Mouse (Mus musculus): ENCODE measurements around the gene Calm3. TPM values are rescaled to one million over a fixed set of nuclear protein-coding genes. Genes with fewer than 3 reads are reported as not detected.

The Calm3 gene
- polyA plus RNA-seq, 1 experiment from 2014 or later, result 391 TPM

GRCm38 (mm10) chr7:16948923-16949458 lies 25.1 kb upstream of the Calm3 start:
- 49% methylated on average over 8 of the region's 8 CpGs for WGBS
- no peaks in the 10 kb centered on the region for H3K27me3 ChIP-seq
- peaks cover 74% of the 10 kb centered on the region for H3K4me1 ChIP-seq (replicated peaks)
- peak overlapping the region; percentile 90 for H3K4me2 ChIP-seq
- H3K36me3 ChIP-seq, result no peaks in the 10 kb centered on the region
- peak overlapping the region; percentile 95 for H3K27ac ChIP-seq (replicated peaks)
- ATAC-seq (ENCODE audit: low FRiP score, low read depth), result no peak
- H3K4me3 ChIP-seq, result peak overlapping the region; percentile 76
- no peaks in the 10 kb centered on the region for H3K9me3 ChIP-seq
- H3K9ac ChIP-seq, result no peak overlapping the region

GRCm38 (mm10) chr7:16947959-16948361 lies 24.0 kb upstream of the Calm3 start:
- Histone ChIP-seq H3K36me3 (no peaks in the 10 kb centered on the region), H3K27ac (replicated peaks) (peak overlapping the region; percentile 95), H3K4me1 (replicated peaks) (peaks cover 84% of the 10 kb centered on the region), H3K27me3 (no peaks in the 10 kb centered on the region), H3K4me2 (peak overlapping the region; percentile 90), H3K4me3 (peak overlapping the region; percentile 76), H3K9me3 (no peaks in the 10 kb centered on the region), H3K9ac (peak overlapping the region; percentile 93)
- ATAC-seq (ENCODE audit: low FRiP score, low read depth), result no peak
- 1% methylated on average over 4 of the region's 4 CpGs for WGBS

DNA sequence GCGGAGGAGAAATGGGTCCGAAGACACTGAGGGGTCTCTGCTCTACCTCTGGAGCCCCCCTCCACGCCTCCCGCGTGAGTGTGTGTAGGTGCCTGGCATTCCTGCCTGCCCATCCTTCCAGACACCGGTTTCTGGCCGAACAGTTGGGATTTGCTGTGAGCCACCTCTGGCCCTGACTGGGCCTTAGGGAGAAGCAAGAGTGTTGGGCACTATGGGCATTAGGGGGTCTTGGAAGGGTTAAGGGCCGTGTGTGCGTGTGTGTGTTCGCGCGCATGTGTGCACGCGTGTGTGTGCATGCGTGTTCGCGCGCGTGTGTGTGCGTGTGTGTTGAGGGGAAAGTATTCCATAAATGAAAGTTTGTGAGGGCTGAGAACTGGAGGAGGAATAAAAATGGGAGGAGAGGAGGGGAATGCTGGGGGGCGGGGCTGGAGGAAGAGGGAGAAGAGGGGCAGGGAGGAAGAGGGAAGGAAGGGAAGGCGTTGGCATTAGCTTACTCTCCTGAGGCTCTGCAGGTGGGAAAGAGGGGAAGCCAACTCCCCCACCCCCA lies 23.5 kb upstream of the Calm3 start:
- H3K27me3 ChIP-seq, result no peaks in the 10 kb centered on the region
- peak overlapping the region; percentile 93 for H3K9ac ChIP-seq
- 10% methylated on average over 21 of the region's 22 CpGs for WGBS
- peak overlapping the region; percentile 95 for H3K27ac ChIP-seq (replicated peaks)
- peak overlapping the region; percentile 76 for H3K4me3 ChIP-seq
- ATAC-seq (ENCODE audit: low FRiP score, low read depth), result no peak
- peak overlapping the region; percentile 90 for H3K4me2 ChIP-seq
- no peaks in the 10 kb centered on the region for H3K9me3 ChIP-seq
- H3K4me1 ChIP-seq (replicated peaks), result peaks cover 86% of the 10 kb centered on the region
- no peaks in the 10 kb centered on the region for H3K36me3 ChIP-seq

DNA sequence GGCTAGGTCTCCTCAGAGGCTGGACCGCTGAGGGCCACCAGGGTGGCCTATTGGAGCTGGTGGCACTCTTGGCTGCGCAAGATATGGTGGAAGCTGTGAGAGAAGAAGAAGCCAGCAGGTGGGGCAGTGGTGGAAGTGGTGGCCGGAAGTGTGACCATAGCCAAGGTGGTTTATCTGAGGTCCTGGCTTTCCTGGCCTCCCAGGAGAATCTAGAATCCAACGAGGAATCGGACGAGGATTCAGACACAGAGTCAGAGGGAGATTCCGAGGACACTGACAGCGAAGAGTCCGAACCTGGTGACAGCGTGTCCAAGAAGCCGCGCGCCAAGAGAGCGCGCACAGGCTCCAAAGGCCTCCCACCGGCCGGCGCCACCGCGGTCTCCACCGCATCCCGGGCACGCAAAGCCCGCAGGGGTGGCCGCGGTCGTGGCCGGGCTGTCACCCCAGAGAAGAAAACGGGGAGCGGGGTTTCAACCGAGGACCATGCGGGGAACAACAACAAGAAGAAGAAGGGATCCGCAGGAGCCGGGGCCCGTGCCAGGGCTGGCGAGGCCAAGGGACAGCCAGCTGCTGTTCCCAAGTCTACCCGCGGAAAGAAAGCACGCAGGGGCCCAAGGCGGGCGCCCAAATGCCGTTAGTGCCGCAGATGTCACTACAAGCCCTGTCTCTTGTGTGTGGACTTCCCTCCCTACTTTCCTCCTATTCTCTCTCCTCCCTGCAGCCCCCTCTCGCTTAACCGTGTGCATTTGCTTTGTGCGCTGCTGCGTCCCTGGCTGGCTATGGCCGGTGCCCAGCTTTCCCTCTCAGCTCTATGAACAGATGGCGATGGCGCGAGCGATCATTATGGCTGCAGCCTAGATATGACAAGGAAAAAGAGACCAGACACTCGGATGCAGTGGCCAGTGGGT lies 22.8 kb upstream of the Calm3 start:
- Histone ChIP-seq H3K27me3 (no peaks in the 10 kb centered on the region), H3K9ac (peak overlapping the region; percentile 93), H3K4me3 (peak overlapping the region; percentile 76), H3K9me3 (no peaks in the 10 kb centered on the region), H3K36me3 (no peaks in the 10 kb centered on the region), H3K27ac (replicated peaks) (peak overlapping the region; percentile 95), H3K4me2 (peak overlapping the region; percentile 90), H3K4me1 (replicated peaks) (peaks cover 83% of the 10 kb centered on the region)
- WGBS, result 2% methylated on average over 53 of the region's 53 CpGs
- no peak for ATAC-seq (ENCODE audit: low FRiP score, low read depth)

DNA sequence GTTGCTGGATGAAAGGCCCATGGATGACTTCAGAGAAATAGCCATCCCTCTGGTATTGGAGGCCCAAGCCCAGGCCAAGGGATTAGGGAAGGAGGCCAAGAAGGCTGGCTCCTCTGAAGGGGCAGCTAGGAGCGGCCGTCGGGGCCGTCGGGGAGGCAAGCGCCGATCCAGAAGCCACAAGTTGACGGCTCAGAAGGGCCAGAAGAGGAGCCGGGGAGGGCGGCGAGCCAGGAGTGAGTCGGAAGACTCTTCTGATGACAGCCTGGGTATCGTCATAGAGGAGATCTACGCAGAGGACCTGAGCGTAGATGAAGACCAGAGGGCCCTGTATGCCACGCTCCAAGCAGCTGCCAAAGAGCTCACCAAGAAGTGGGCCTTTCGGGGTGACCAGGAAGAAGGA lies 21.5 kb upstream of the Calm3 start:
- Histone ChIP-seq H3K4me1 (replicated peaks) (peaks cover 78% of the 10 kb centered on the region), H3K9ac (peak overlapping the region; percentile 93), H3K36me3 (no peaks in the 10 kb centered on the region), H3K27ac (replicated peaks) (peak overlapping the region; percentile 95), H3K4me2 (peak overlapping the region; percentile 90), H3K27me3 (no peaks in the 10 kb centered on the region), H3K4me3 (peak overlapping the region; percentile 76), H3K9me3 (no peaks in the 10 kb centered on the region)
- ATAC-seq (ENCODE audit: low FRiP score, low read depth), result no peak
- WGBS, result 6% methylated on average over 17 of the region's 17 CpGs

DNA sequence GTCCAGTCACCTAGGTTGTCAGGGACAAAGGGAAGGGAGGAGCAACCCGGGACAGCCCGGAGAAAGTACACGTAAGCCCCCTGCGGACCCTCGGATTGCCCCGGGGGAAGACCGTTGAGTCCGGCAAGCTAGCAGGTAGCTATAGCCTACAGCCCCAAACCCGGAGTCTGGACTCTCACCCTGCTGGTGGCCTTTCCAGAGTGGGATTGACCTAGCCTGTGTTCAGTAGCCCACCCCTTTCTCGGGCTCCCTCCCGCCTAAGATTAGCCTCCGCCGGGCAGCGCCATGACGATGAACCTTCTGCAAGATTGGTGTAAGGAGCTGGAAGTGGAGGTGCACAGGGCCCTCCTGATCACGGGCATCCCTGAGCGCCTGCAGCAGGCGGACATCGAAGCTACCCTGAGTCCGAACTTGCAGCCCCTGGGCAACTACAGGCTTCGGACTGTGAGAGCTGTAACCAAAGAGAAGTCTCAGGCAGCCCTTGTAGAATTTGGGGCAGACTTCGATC lies 20.9 kb upstream of the Calm3 start:
- peak overlapping the region; percentile 76 for H3K4me3 ChIP-seq
- peak overlapping the region; percentile 90 for H3K4me2 ChIP-seq
- H3K4me1 ChIP-seq (replicated peaks), result peaks cover 78% of the 10 kb centered on the region
- peak overlapping the region; percentile 93 for H3K9ac ChIP-seq
- H3K36me3 ChIP-seq, result no peaks in the 10 kb centered on the region
- 1% methylated on average over 22 of the region's 22 CpGs for WGBS
- H3K9me3 ChIP-seq, result no peaks in the 10 kb centered on the region
- no peak for ATAC-seq (ENCODE audit: low FRiP score, low read depth)
- no peaks in the 10 kb centered on the region for H3K27me3 ChIP-seq
- H3K27ac ChIP-seq (replicated peaks), result peak overlapping the region; percentile 95

DNA sequence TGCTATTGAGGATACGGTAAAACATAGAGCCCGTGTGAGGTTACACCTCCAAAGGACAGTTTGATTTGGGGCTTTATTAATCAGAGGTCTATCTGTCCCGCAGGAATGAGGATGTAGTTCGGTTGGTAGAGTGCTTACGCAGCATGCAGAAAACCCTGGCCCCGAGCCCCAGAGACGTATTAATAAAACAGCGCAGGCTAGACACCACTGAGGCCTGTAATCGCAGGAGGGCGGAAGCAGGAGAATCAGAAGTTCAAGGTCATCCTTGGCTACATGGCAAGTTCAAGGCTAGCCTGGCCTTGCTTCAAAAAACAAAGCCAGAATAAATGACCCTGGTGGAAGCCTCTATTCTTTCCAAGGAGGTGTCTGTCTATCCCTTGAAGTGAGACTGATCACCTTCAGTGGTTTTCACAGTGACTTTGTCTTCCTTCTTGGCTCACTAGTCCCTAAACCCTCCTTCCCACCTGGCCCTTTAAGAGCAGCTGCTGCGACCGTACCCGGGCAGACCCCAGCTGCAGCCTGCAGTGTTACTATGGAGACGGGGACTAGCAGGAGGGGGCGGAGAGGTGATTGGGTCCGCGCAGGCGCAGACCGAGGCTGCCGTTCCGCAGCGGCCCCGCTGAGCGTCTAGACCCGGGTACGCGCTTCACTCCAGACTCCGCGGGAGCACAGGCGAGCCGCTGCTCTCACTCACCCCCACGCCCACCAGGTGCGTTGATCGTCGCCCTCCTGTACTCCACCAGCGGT lies 20.3 kb upstream of the Calm3 start, which contains the start of gene Pnmal2:
Gene Pnmal2, plus strand, starts transcription at position 622 of the 747 bp plus-strand sequence.
- peak; percentile 88 for ATAC-seq (ENCODE audit: low FRiP score, low read depth)
- H3K4me1 ChIP-seq (replicated peaks), result peaks cover 78% of the 10 kb centered on the region
- peak within 1 kb of the TSS; percentile 90 for H3K4me2 ChIP-seq
- H3K9me3 ChIP-seq, result no peaks in the 10 kb centered on the region
- no peaks in the 10 kb centered on the region for H3K27me3 ChIP-seq
- no peaks in the 10 kb centered on the region for H3K36me3 ChIP-seq
- peak within 1 kb of the TSS; percentile 95 for H3K27ac ChIP-seq (replicated peaks)
- peak within 1 kb of the TSS; percentile 76 for H3K4me3 ChIP-seq
- 9% methylated on average over 36 of the region's 36 CpGs for WGBS
- peak within 1 kb of the TSS; percentile 93 for H3K9ac ChIP-seq

GRCm38 (mm10) chr7:16942861-16943260 lies 18.9 kb upstream of the Calm3 start:
- Histone ChIP-seq H3K9me3 (no peaks in the 10 kb centered on the region), H3K4me1 (replicated peaks) (peaks cover 78% of the 10 kb centered on the region), H3K4me3 (no peak overlapping the region), H3K9ac (no peak overlapping the region), H3K27ac (replicated peaks) (peak overlapping the region; percentile 95), H3K36me3 (no peaks in the 10 kb centered on the region), H3K27me3 (no peaks in the 10 kb centered on the region), H3K4me2 (no peak overlapping the region)
- no peak for ATAC-seq (ENCODE audit: low FRiP score, low read depth)
- 22% methylated on average over 4 of the region's 4 CpGs for WGBS

- Histone ChIP-seq H3K9ac (no peak overlapping the region), H3K36me3 (no peaks in the 10 kb centered on the region)
- ATAC-seq (ENCODE audit: low FRiP score, low read depth), result no peak
Measured at GRCm38 (mm10) chr7:16940292-16940691, 16.4 kb upstream of the Calm3 start.

GRCm38 (mm10) chr7:16938117-16938791 lies 14.3 kb upstream of the Calm3 start:
- Histone ChIP-seq H3K27me3 (no peaks in the 10 kb centered on the region), H3K27ac (replicated peaks) (peak overlapping the region; percentile 83), H3K9ac (no peak overlapping the region), H3K4me1 (replicated peaks) (peaks cover 54% of the 10 kb centered on the region), H3K4me2 (peak overlapping the region; percentile 43), H3K9me3 (no peaks in the 10 kb centered on the region), H3K4me3 (no peak overlapping the region), H3K36me3 (no peaks in the 10 kb centered on the region)
- peak; percentile 89 for ATAC-seq (ENCODE audit: low FRiP score, low read depth)
- WGBS, result 57% methylated on average over 17 of the region's 17 CpGs

More at GRCm38 (mm10) chr7:16940292-16940691, 16.4 kb upstream of the Calm3 start:
- no peak overlapping the region for H3K4me2 ChIP-seq
- H3K27me3 ChIP-seq, result no peaks in the 10 kb centered on the region
- no peak overlapping the region for H3K4me3 ChIP-seq
- no peaks in the 10 kb centered on the region for H3K9me3 ChIP-seq
- 39% methylated on average over 7 of the region's 7 CpGs for WGBS
- peak overlapping the region; percentile 83 for H3K27ac ChIP-seq (replicated peaks)
- H3K4me1 ChIP-seq (replicated peaks), result peaks cover 60% of the 10 kb centered on the region

GRCm38 (mm10) chr7:16937312-16937711 lies 13.4 kb upstream of the Calm3 start:
- H3K36me3 ChIP-seq, result no peaks in the 10 kb centered on the region
- peaks cover 54% of the 10 kb centered on the region for H3K4me1 ChIP-seq (replicated peaks)
- no peak overlapping the region for H3K9ac ChIP-seq
- no peak for ATAC-seq (ENCODE audit: low FRiP score, low read depth)
- WGBS, result 39% methylated on average over 4 of the region's 4 CpGs
- no peaks in the 10 kb centered on the region for H3K27me3 ChIP-seq
- H3K4me3 ChIP-seq, result no peak overlapping the region
- H3K4me2 ChIP-seq, result no peak overlapping the region
- no peak overlapping the region for H3K27ac ChIP-seq (replicated peaks)
- H3K9me3 ChIP-seq, result no peaks in the 10 kb centered on the region
